Mouse (Mus musculus) embryonic facial prominence, embryonic 11.5 days (tissue): Measurements from ENCODE around the gene Ctps2. TPM values are rescaled to one million over a fixed set of nuclear protein-coding genes. Genes with fewer than 3 reads are reported as not detected.
"Not testable (repeated sequence)": the region's sequence is repeated elsewhere in the genome, so short reads cannot be mapped to it uniquely, and the experiment has no call there.

Experiments
- ATAC-seq: fragments of 200-750 bp; cut with Nextera tagmentation; replicated peaks from 2 replicates; pipeline ENCODE4 v1.8.0; 2017; ENCODE audit warnings: low read depth; ENCODE audit not compliant: insufficient number of reproducible peaks, low FRiP score, low TSS enrichment
- DNase-seq: peaks from one replicate; pipeline ENCODE4 v3.0.0-alpha.2; 2015; ENCODE audit warnings: low spot score
- H3K27ac ChIP-seq: fragments of 300-500 bp; sonication (generic); replicated peaks from 2 replicates; pipeline ENCODE4 v1.5.1; 2014; ENCODE audit warnings: mild to moderate bottlenecking, low read depth, low read length, control low read depth
- H3K27me3 ChIP-seq: fragments of 300-500 bp; sonication (generic); 2 replicates; pipeline ENCODE4 v1.6.1; 2014; ENCODE audit warnings: mild to moderate bottlenecking, low read length, moderate library complexity, mixed read lengths; ENCODE audit not compliant: control insufficient read depth, insufficient read depth
- H3K36me3 ChIP-seq: fragments of 300-500 bp; sonication (generic); replicated peaks from 2 replicates; pipeline ENCODE4 v1.6.1; 2014; ENCODE audit warnings: low read depth, mild to moderate bottlenecking, low read length, moderate library complexity, mixed read lengths; ENCODE audit not compliant: control insufficient read depth, insufficient read depth
- H3K4me1 ChIP-seq: fragments of 300-500 bp; sonication (generic); 2 replicates; pipeline ENCODE4 v1.6.1; 2014; ENCODE audit warnings: low read length, mixed read lengths; ENCODE audit not compliant: control insufficient read depth, insufficient read depth
- H3K4me2 ChIP-seq: fragments of 300-500 bp; sonication (generic); 2 replicates; pipeline ENCODE4 v1.6.1; 2014; ENCODE audit warnings: low read depth, mild to moderate bottlenecking, control low read depth, low read length, moderate library complexity
- H3K4me3 ChIP-seq: fragments of 300-500 bp; sonication (generic); 2 replicates; pipeline ENCODE4 v1.5.1; 2014; ENCODE audit warnings: low read depth, low read length, control low read depth
- H3K9ac ChIP-seq: fragments of 300-500 bp; sonication (generic); replicated peaks from 2 replicates; pipeline ENCODE4 v1.6.1; 2014; ENCODE audit warnings: mild to moderate bottlenecking, control low read depth, low read length
- H3K9me3 ChIP-seq: fragments of 300-500 bp; sonication (generic); replicated peaks from 2 replicates; pipeline ENCODE4 v1.6.1; 2016; ENCODE audit warnings: mild to moderate bottlenecking, low read length, inconsistent platforms, mixed read lengths; ENCODE audit not compliant: control insufficient read depth
- WGBS: fragments of 180-500 bp; shearing (Covaris S2); extraction: QIAGEN DNeasy Blood & Tissue Kit; methylation state at CpG from one replicate; pipeline ENCODE4 v1.1.7; 2014; 5-methylcytosine and 5-hydroxymethylcytosine counted together
- polyA plus RNA-seq: library from polyadenylated mRNA; unstranded; fragments of >200 nt; fragmentation: Nextera tagmentation; extraction: Ambion mirVana; gene quantifications from 2 replicates; pipeline ENCODE4 v1.2.1, GENCODE M21; 2014

The Ctps2 gene
- polyA plus RNA-seq, result 115 and 129 TPM in 2 replicates

DNA sequence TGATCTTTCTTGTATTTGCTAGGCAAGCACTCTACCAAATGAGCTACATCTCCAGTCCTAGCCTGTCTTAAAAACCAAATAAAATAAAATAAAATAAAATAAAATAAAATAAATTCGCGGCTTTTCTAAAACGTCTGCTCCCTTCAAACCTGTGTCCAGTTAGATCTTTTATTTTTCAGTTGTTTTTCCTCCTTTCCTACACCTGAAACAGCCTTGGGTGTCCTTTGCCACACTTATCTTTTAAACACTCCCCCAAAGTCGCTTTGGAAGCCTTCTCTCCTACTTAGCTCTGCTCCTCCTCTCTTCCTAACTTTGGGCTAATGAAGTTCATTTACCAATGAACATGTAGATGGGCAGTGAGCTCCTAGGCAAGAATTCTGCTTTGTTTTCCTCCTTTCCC lies at the start of gene Ctps2:
Gene Ctps2, plus strand, starts transcription at position 301 of the 400 bp plus-strand sequence.
- H3K9ac ChIP-seq, result peak within 1 kb of the TSS; percentile 65
- H3K4me3 ChIP-seq, result peak within 1 kb of the TSS; percentile 56
- DNase-seq, result no peak
- ATAC-seq, result no peak
- H3K4me1 ChIP-seq, result no peaks in the 10 kb centered on the region
- no peaks in the 10 kb centered on the region for H3K9me3 ChIP-seq
- H3K36me3 ChIP-seq, result no peaks in the 10 kb centered on the region
- 31% methylated on average over 4 of the region's 4 CpGs for whole genome bisulfite sequencing
- no peaks in the 10 kb centered on the region for H3K27me3 ChIP-seq
- peak within 1 kb of the TSS; percentile 60 for H3K4me2 ChIP-seq
- no peak within 1 kb of the TSS; the same call in 1 of the 2 replicates for H3K27ac ChIP-seq

DNA sequence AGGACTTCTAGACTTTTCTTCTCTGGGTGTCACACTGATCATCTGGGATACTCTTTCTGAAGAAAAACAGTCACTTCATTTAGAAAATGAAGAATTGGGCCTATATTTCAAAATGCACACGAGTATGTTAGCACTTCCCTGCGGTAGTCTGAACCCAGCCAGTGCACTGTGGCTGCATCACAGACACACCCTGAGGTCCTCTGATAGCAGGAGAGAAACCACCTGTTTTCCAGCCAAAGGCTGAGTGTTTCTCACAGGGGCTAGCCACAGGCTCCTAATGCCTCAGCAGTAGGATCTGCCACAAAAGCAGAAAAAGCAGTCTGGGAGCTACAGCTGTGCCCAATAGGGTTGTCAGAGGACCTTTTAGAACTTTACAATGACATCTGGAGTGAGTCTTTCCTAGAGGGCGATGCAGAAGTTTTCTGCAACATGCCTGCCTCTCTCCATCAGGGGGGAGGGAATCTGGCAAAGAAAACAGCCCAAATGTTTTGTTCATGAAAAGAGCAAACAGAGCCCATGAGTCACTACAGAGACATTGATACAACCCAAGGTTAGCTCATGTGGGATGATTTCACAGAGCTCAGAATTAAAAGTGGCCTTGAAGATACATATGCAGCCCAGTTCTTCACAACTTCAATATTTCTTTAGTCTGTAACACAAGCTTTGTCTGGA lies 32.6 kb upstream of the Ctps2 start:
- WGBS, result 73% methylated on average over 3 of the region's 3 CpGs
- H3K36me3 ChIP-seq, result no peaks in the 10 kb centered on the region
- no peak overlapping the region for H3K9ac ChIP-seq
- H3K4me2 ChIP-seq, result no peak overlapping the region
- DNase-seq (no peak), ATAC-seq (no peak)
- no peaks in the 10 kb centered on the region for H3K27me3 ChIP-seq
- no peak overlapping the region for H3K4me3 ChIP-seq
- H3K9me3 ChIP-seq, result no peaks in the 10 kb centered on the region
- no peaks in the 10 kb centered on the region for H3K4me1 ChIP-seq
- H3K27ac ChIP-seq, result no peak overlapping the region

DNA sequence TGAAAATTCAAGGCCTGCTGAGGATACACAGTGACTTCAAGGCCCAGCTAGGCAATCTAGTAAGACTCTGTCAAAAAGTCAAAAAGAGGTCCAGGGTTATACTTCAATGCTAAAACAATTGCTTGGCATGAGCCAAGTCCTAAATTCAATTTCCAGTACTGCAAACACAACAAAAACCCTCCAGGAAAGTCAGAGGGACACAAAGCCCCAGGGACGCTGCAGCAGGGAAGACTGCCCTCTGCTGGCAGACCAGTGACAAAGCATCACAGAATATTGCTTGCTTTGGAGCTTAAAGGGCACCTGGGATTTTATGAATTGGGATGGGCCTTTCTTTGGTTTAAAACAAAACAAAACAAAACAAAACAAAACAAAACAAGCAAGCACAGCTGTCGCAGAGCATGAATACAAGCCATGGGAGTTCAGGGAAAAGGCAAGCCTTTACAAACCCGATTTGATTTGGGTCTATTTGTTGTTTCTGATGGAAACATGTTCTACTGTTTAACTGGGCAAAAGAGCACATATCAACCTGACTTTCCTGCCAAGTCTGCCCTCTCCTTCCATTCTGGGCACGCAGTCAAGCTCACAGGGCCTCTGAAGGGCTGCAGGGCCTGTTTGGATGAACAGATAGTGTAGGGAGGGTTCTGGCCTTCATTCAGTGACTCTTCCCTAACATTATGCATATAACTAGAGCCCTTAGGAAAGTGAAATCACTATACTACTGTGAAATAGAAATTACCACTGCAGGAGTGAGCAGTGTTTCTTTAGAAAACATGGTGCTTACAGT lies 29.1 kb upstream of the Ctps2 start:
- Histone ChIP-seq H3K4me1 (no peaks in the 10 kb centered on the region), H3K4me3 (no peak overlapping the region), H3K27me3 (no peaks in the 10 kb centered on the region), H3K9me3 (no peaks in the 10 kb centered on the region), H3K4me2 (no peak overlapping the region), H3K27ac (no peak overlapping the region), H3K9ac (no peak overlapping the region), H3K36me3 (no peaks in the 10 kb centered on the region)
- ATAC-seq (no peak), DNase-seq (peak; percentile 18)
- WGBS, result 43% methylated on average over 4 of the region's 4 CpGs

DNA sequence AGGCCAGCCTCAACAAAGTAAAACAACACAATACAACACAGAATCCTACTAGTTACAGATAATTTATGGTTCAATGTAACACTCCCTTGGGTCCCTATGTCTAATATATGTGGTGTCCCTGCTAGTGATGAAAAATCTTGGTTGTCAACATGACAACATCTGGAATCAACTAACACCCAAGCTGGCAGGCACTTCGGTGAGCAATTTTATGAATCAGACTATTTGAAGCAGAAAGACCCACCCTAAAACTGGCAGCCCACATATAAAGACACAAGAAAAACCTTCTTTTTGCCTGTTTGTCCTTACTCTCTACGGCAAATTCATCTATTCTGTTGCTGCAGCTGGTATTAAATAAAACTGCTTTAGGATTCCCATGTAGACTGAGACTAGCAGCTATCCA lies 27.3 kb upstream of the Ctps2 start:
- Histone ChIP-seq H3K9ac (no peak overlapping the region), H3K9me3 (no peaks in the 10 kb centered on the region), H3K36me3 (no peaks in the 10 kb centered on the region), H3K4me3 (no peak overlapping the region), H3K27me3 (no peaks in the 10 kb centered on the region), H3K4me2 (no peak overlapping the region), H3K27ac (no peak overlapping the region), H3K4me1 (no peaks in the 10 kb centered on the region)
- WGBS, result 73% methylated on average over 2 of the region's 2 CpGs
- ATAC-seq (no peak), DNase-seq (no peak)

DNA sequence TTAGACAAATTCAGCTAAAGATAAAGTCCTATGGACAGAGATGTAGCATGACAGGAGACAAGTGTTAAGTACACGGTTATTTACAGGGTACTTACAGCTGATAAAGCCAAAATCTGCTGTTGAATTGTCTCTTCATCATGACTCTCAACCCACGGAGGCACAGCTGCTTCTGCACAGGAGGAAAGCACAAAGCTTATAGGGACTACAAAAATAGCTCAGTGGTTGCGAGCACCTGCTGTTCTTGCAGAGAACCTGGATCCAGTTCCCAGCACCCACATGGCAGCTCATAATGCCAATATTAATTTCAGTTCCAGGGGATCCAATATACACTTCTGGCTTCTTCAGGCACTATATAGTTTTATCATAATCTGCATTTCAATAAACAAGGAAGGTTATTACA lies 22.8 kb upstream of the Ctps2 start:
- H3K27me3 ChIP-seq, result no peaks in the 10 kb centered on the region
- no peak overlapping the region for H3K9ac ChIP-seq
- H3K27ac ChIP-seq, result no peak overlapping the region
- DNase-seq, result no peak
- H3K4me3 ChIP-seq, result no peak overlapping the region
- H3K4me1 ChIP-seq, result no peaks in the 10 kb centered on the region
- H3K4me2 ChIP-seq, result no peak overlapping the region
- no peaks in the 10 kb centered on the region for H3K9me3 ChIP-seq
- no peak for ATAC-seq
- no peaks in the 10 kb centered on the region for H3K36me3 ChIP-seq
- 87% methylated on average over 3 of the region's 3 CpGs for WGBS

DNA sequence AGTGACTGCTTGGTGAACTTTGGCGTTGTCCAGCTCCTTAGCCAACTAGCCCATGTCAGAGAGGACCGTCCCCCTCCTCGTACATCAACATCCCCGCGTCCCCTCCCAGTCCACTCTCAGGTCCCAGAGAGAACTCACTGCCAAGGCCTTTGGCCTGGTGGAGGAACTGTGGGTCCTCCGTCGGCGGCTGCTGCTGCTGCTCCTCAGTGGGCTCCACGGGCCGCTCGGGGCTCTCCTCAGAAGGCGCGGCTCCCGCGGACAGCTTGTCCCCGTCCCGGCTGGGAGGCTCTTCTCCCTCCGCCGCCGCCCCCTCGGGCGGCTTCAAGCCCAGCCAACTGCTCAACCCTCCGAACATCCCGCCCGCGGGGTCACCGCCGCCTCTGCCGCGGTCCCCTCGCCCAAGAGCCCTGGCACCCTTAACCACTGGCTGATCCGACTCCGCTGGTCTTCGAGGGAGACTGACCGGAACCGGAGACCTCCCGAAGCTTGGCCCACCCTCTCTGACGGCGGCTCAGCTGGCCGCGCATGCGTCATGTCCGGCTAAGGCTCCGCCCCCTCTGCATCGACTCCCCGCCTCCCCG lies 13.0 kb upstream of the Ctps2 start, which contains the start of gene Syap1:
Gene Syap1, minus strand, starts transcription at position 517 of the 581 bp plus-strand sequence.
- peak within 1 kb of the TSS; percentile 33 for H3K4me2 ChIP-seq
- ATAC-seq (peak; percentile 93), DNase-seq (peak; percentile 82)
- H3K36me3 ChIP-seq, result no peaks in the 10 kb centered on the region
- H3K4me3 ChIP-seq, result peak within 1 kb of the TSS; percentile 65
- no peak within 1 kb of the TSS for H3K27ac ChIP-seq
- H3K9ac ChIP-seq, result peak within 1 kb of the TSS; percentile 73
- 15% methylated on average over 37 of the region's 47 CpGs for WGBS
- no peaks in the 10 kb centered on the region for H3K27me3 ChIP-seq
- H3K9me3 ChIP-seq, result no peaks in the 10 kb centered on the region
- H3K4me1 ChIP-seq, result no peaks in the 10 kb centered on the region

DNA sequence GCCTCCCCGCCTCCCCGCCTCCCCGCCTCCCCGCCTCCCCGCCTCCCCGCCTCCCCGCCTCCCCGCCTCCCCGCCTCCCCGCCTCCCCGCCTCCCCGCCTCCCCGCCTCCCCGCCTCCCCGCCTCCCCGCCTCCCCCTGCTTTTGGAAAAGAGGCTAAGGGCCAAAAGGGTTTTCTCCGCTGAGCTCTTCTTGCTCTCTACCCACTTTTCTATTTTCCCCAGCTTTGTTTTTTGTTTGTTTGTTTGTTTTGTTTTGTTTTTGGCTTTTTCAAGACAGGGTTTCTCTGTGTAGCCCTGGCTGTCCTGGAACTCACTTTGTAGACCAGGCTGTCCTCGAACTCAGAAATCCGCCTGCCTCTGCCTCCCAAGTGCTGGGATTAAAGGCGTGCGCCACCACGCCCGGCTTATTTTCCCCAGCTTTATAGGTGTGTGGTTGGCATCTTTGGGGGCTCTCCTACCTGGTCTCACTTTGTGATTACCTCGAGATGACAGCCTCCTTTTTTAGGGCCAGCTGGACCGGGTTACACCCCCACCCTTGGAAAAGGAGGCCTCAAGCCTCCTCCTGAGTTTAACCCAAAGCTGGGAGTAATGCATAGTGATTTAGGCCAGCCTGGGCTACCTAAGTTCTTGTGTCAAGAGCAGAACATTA lies 12.3 kb upstream of the Ctps2 start:
- not testable (repeated sequence) for H3K4me2 ChIP-seq, H3K4me3 ChIP-seq, H3K9ac ChIP-seq, H3K4me1 ChIP-seq, H3K36me3 ChIP-seq, H3K27ac ChIP-seq, H3K9me3 ChIP-seq, DNase-seq, H3K27me3 ChIP-seq
- WGBS, result 71% methylated on average over 8 of the region's 25 CpGs
- peak; percentile 69; the same call in 1 of the 2 replicates for ATAC-seq
